Mouse (Mus musculus) heart, postnatal 4 days (tissue): ENCODE data around the gene Ntn5. TPM values are rescaled to one million over a fixed set of nuclear protein-coding genes. Genes with fewer than 3 reads are reported as not detected.

Experiments
- DNase-seq: peaks from one replicate; pipeline ENCODE4 v3.0.0; 2021
- total RNA-seq, 2 experiments: library from RNA; stranded (reverse); gene quantifications; 2 replicates each; pipeline ENCODE4 v1.2.3; 2021

The Ntn5 gene
- total RNA-seq, 2 experiments from 2014 or later, result not detected

- no peak for DNase-seq
These were observed 41.9 kb downstream of the Ntn5 start, which contains the start of gene Spaca4 for GRCm38 (mm10) chr7:45725713-45726112. Gene Spaca4 (minus strand): TSS chr7:45725813.

DNA sequence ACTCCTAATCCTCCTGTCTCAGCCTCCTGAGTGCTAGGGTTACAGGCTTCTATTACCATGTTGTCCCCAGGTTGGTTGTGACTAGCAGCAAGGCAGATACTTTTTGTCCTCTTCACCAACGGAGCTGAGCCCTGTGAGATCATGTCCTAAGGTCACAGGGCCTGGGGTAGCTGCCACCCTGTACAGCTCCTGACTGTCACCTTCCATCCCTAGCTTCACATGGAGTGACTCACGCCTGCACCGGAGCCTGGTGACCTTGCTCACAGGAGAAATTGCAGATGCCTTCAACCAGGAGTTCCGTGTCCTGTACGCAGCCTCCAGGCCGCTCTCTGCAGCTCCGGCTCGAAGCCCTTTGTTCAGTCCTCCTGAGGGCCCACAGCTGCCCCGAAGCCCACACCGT, 42.6 kb downstream of the Ntn5 start:
- DNase-seq, result no peak

GRCm38 (mm10) chr7:45727625-45728024, 43.8 kb downstream of the Ntn5 start:
- no peak for DNase-seq

DNA sequence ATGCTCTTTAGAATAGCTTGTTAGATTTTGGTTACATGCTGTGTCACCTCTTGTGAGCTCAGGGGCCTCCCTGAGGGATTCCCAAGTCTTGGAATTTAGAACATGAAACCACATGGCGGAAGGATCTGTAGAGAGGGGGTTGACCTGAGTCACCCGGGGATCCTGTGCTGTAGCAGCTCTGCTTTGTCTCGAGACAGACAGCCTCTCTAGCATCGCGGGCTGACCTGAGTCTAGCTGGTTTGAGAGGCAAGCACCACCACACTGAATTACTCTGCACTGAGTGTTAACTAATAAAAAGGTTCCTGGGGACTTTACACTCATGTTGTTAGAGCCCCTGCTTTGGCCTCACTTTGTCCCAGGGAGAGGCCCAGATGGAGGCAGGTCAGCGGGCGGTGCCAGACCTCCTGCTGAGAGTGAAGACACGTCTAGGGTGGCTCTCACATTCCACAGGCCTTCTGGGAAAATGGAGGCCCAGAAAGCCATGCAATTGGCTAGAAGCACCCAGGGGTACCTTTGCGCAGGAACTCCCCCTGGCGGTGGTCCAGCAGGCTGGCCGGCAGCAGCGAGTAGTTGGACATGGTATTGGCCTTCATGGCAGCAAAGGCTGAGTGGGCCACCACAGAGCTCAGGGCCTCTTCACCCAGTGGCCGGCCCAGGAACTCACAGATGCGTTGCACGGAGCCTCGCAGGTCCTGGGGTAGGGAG, 47.1 kb downstream of the Ntn5 start:
- peak; percentile 66 for DNase-seq

GRCm38 (mm10) chr7:45733477-45733876, 49.7 kb downstream of the Ntn5 start:
- no peak for DNase-seq

- peak; percentile 88 for DNase-seq
These were observed 55.4 kb downstream of the Ntn5 start for GRCm38 (mm10) chr7:45739162-45739763.

DNA sequence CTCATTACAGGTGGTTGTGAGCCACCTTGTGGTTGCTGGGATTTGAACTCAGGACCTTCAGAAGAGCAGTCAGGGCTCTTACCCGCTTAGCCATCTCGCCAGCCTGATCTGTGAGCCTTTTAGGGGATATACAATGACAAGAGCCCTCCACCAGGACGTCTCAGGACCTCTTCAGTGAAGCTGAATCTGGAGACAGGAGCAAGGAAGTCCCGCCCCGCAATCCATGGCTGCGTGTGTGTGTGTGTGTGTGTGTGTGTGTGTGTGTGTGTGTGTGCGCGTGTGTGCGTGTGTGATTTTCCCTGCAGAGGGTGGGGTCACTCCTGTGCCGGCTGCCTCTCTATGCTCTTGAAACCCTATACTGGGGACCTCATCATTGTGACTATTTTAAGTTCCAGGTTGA, 56.0 kb downstream of the Ntn5 start:
- DNase-seq, result no peak

GRCm38 (mm10) chr7:45741308-45741707, 57.5 kb downstream of the Ntn5 start:
- no peak for DNase-seq

DNA sequence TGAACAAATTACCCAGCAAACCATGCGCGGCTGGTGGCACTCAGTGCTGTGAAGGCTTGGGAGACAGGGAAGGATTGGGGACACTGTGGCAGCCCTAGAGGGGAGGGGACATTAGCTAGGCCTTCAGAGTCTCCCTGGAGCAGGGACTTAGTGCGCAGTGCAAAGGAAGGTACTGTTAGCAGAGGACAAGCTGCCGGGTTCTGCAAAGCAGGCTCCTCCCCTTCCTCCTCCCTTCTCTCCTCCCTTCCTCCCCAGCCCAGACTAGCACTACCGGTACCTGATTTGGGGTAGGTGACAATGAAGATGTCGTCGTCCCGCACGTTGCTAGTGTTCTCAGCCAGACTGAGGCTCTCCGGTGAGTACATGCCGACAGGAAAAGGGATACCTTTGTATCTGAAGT, 58.0 kb downstream of the Ntn5 start:
- DNase-seq, result no peak

- DNase-seq, result no peak
These were observed 58.5 kb downstream of the Ntn5 start for GRCm38 (mm10) chr7:45742338-45742737.

Other genes with a start within 250 kb of the Ntn5 start
- 10 to 100 TPM; 82.7 to 90.3 TPM for gene Gys1, start 249.2 kb upstream of the Ntn5 start, total RNA-seq
- gene Ruvbl2, start 245.9 kb upstream of the Ntn5 start, total RNA-seq, result 10 to 100 TPM; 38.7 to 39.3 TPM
- gene Ftl1, start 224.1 kb upstream of the Ntn5 start, total RNA-seq, result 100 to 1,000 TPM; 302 to 316 TPM
- gene Bax, start 217.1 kb upstream of the Ntn5 start, total RNA-seq, result 10 to 100 TPM; 48.6 to 50.7 TPM
- gene Tulp2, start 202.1 kb upstream of the Ntn5 start, total RNA-seq, result 1 to 10 TPM in 1 of 2 experiments, not detected in 1; 1.1 TPM
- gene Gm45808, start 197.2 kb upstream of the Ntn5 start, total RNA-seq, result 1 to 10 TPM; 2.0 to 2.1 TPM
- gene Dhdh, start 195.2 kb upstream of the Ntn5 start, total RNA-seq, result 1 to 10 TPM; 3.5 to 4.7 TPM
- gene Nucb1, start 173.6 kb upstream of the Ntn5 start, total RNA-seq, result 100 to 1,000 TPM; 121 to 131 TPM
- gene Ppp1r15a, start 157.8 kb upstream of the Ntn5 start, total RNA-seq, result 10 to 100 TPM; 40.7 to 42.1 TPM
- 1 to 10 TPM; 3.6 to 4.0 TPM for gene Plekha4, start 157.7 kb upstream of the Ntn5 start, total RNA-seq
- under 1 TPM in 1 of 2 experiments, not detected in 1; 0.20 TPM for gene Hsd17b14, start 129.1 kb upstream of the Ntn5 start, total RNA-seq
- gene Bcat2, start 113.9 kb upstream of the Ntn5 start, total RNA-seq, result 10 to 100 TPM; 56.1 to 64.7 TPM
- not detected for gene Fgf21, start 68.5 kb upstream of the Ntn5 start, total RNA-seq
- not detected for gene Fut1, start 66.7 kb upstream of the Ntn5 start, total RNA-seq
- under 1 TPM; 0.56 to 0.60 TPM for gene Izumo1, start 62.2 kb upstream of the Ntn5 start, total RNA-seq
- gene Rasip1, start 56.5 kb upstream of the Ntn5 start, total RNA-seq, result 10 to 100 TPM; 50.0 to 50.5 TPM
- gene Mamstr, start 44.0 kb upstream of the Ntn5 start, total RNA-seq, result 10 to 100 TPM in 1 of 2 experiments, 1 to 10 TPM in 1; 8.8 to 11.7 TPM
- not detected for gene Fut2, start 17.6 kb upstream of the Ntn5 start, total RNA-seq
- gene Sec1, start 10.4 kb downstream of the Ntn5 start, total RNA-seq, result under 1 TPM; 0.14 to 0.18 TPM
- 1 to 10 TPM; 4.5 to 5.0 TPM for gene Car11, start 15.8 kb downstream of the Ntn5 start, total RNA-seq
- gene Dbp, start 21.1 kb downstream of the Ntn5 start, total RNA-seq, result 10 to 100 TPM; 22.6 to 25.1 TPM
- gene Rpl18, start 31.4 kb downstream of the Ntn5 start, total RNA-seq, result 100 to 1,000 TPM; 787 to 798 TPM
- gene Sphk2, start 34.0 kb downstream of the Ntn5 start, total RNA-seq, result 10 to 100 TPM; 14.2 to 16.7 TPM
- gene Fam83e, start 37.2 kb downstream of the Ntn5 start, total RNA-seq, result under 1 TPM; 0.38 to 0.43 TPM
- not detected for gene Spaca4, start 41.8 kb downstream of the Ntn5 start, total RNA-seq
- gene Lmtk3, start 99.7 kb downstream of the Ntn5 start, total RNA-seq, result under 1 TPM; 0.10 to 0.16 TPM
- not detected for gene Sult2b1, start 100.6 kb downstream of the Ntn5 start, total RNA-seq
- 100 to 1,000 TPM; 105 to 107 TPM for gene Cyth2, start 130.6 kb downstream of the Ntn5 start, total RNA-seq
- under 1 TPM; 0.34 to 0.38 TPM for gene Kcnj14, start 140.8 kb downstream of the Ntn5 start, total RNA-seq
- 10 to 100 TPM; 19.3 to 19.9 TPM for gene Grwd1, start 146.9 kb downstream of the Ntn5 start, total RNA-seq
- gene Kdelr1, start 188.8 kb downstream of the Ntn5 start, total RNA-seq, result 100 to 1,000 TPM; 118 to 130 TPM
- under 1 TPM; 0.52 to 0.63 TPM for gene Grin2d, start 194.4 kb downstream of the Ntn5 start, total RNA-seq
- 1 to 10 TPM in 1 of 2 experiments, under 1 TPM in 1; 0.90 to 1.3 TPM for gene Syngr4, start 212.7 kb downstream of the Ntn5 start, total RNA-seq
- gene Tmem143, start 212.9 kb downstream of the Ntn5 start, total RNA-seq, result 10 to 100 TPM; 36.9 to 43.9 TPM
- gene Emp3, start 237.4 kb downstream of the Ntn5 start, total RNA-seq, result 10 to 100 TPM; 38.0 to 42.1 TPM
- 1 to 10 TPM; 1.6 TPM for gene Ccdc114, start 240.1 kb downstream of the Ntn5 start, total RNA-seq